Mouse (Mus musculus) left cerebral cortex, adult 8-10 months (tissue): Measurements from ENCODE around the gene Slc35f5. TPM values are rescaled to one million over a fixed set of nuclear protein-coding genes. Genes with fewer than 3 reads are reported as not detected.
A peak's percentile ranks its signal among the peaks of the same experiment; 100 is the strongest.

ENCODE experiments used
- DNase-seq, 2 experiments: peaks; one replicate each; pipeline ENCODE4 v3.0.0; 2022; ENCODE audit warnings: low spot score in 2 of 2
- total RNA-seq, 4 experiments: library from RNA; stranded (reverse); gene quantifications; 2 replicates each; pipeline ENCODE4 v1.2.4; 2022

The Slc35f5 gene
- total RNA-seq, 4 experiments from 2014 or later: 18.8 to 22.1 (median 21.0) TPM

- no peak for DNase-seq
Measured at GRCm38 (mm10) chr1:125574219-125574618, 13.8 kb downstream of the Slc35f5 start.

DNA sequence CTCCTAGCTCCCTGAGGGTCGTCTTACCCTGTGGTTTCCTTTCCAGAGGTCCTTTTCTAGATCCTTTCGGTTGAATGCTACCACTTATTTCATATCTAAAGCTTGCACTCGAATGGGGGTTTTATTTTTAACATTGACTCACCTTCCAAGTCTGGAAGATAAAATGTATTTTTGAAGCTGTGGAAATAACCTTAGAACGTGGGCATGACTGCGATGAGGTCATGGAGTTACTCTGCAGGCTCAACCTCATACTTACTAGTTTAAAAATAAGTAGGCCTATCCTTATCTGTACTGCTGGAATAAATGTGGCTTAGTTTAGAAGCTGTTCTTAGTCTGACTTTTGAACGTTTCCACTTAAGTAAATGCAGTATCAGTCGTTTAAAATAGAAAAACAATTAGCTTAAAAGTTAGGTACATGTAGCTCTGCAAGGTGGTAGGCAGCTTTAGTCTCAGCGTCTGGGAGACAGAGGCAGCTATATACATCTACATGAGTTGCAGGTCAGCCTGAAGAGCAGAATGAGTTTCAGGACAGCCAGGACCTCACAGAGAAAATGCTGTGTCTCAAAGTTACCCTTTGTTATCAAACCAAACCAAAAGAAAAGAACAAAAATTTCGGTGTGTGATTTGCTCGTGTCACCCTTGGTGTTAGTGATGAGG is 15.2 kb downstream of the Slc35f5 start:
- no peak for DNase-seq

GRCm38 (mm10) chr1:125576965-125577364 is 16.6 kb downstream of the Slc35f5 start:
- no peak for DNase-seq

DNA sequence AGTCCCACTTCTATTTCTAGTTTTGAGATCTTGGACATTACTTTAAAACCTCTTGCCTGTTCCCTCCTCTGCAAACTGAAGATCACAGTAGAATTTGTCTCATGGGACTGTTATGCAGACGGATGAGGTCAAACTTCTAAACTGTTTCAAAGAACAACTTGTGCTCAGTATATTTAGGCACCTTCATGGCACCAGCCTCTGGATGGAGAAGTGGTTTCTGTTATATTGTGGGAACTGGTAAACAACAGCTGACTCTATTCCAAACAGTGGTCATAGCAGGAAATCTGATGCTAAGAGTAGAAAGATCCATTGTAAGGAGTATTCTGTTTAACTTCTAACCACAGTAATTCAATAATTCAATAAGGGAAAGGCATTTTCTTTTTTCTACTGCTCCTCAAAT is 17.7 kb downstream of the Slc35f5 start:
- no peak for DNase-seq

DNA sequence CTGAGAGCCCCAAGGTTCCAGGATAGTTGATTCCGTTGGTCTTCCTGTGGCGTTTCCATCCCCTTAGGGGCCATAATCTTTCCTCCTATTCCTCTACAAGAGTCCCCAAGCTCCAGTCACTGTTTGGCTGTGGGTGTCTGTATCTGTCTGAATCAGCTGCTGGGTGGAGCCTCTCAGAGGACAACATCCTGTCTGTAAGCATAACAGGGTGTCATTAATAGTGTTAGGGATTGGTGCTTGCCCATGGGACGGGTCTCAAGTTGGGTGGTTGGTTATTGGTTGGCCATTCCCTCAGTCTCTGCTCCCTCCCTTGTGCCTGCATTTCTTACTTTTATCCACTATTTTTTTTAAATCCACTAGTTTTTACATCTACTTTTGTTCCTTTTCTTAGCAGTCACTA is 20.7 kb downstream of the Slc35f5 start:
- no peak for DNase-seq

GRCm38 (mm10) chr1:125603620-125604019 is 43.2 kb downstream of the Slc35f5 start:
- DNase-seq: no peak

GRCm38 (mm10) chr1:125607087-125607803 is 46.9 kb downstream of the Slc35f5 start:
- DNase-seq: peak; percentile 41 to 79

DNA sequence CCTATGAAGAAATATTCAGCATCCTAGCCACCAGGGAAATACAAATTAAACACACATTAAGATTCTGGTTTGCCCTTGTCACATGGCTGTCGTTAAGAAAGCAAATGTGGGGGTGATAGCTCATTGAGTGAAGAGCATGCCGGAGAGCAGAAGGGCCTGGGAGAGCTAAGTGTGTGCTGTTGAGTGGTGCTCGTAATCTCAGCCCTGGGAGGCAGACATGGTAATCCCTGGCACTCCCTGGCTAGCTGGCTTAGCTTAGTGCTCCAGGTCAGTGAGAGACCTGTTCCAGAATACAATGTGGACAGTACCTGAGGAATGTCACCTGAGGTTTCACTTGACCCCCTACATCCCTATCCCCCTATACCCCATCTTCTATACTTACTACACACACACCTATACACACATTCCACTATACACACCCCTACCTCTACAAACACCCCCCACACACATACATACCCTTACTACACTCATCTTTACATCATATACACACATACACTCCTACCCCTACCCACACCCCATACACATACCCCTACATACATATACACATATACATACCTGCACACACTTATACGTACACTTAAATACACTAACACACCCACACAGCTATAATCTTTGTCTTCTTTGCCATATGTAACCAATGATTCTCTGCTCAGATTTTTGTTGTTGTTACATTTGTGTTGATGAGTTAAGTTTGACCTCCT is 64.1 kb downstream of the Slc35f5 start:
- no peak for DNase-seq

- DNase-seq: no peak
Measured at GRCm38 (mm10) chr1:125639501-125640253, 79.3 kb downstream of the Slc35f5 start.

GRCm38 (mm10) chr1:125643643-125644042 is 83.2 kb downstream of the Slc35f5 start:
- no peak for DNase-seq

Other genes with a start within 250 kb of the Slc35f5 start
- 100 to 1,000 TPM; 234 to 242 (median 237) TPM for gene Actr3, start 124.9 kb upstream of the Slc35f5 start, total RNA-seq
- gene Gpr39, start 116.4 kb downstream of the Slc35f5 start, total RNA-seq: under 1 TPM in 1 of 4 experiments, not detected in 3; 0.93 TPM